Mouse (Mus musculus): ENCODE data around the gene Acer3. TPM values are rescaled to one million over a fixed set of nuclear protein-coding genes. Genes with fewer than 3 reads are reported as not detected.
"Not testable (repeated sequence)": the region's sequence is repeated elsewhere in the genome, so short reads cannot be mapped to it uniquely, and the experiment has no call there.

The Acer3 gene
- polyA plus RNA-seq, 1 experiment = 7.8 TPM

DNA sequence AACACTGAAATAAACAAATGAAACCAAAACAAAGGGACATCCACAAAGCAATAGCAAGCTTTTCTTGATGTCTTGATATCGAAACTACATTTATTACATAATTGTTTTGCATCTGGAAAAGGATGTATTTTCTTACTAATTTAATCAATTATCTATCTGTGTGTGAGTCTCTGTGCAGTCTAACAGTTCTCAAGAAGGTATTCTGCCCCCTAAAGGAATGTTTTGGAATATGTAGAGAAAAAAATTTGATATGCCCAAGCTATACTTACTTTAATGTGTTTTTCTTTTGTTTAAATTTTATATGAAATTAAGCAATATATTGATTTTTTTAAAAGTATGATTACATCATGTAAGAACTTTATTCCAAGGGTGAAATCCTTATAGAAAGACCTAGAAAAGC lies 130.4 kb downstream of the Acer3 start:
- no peak overlapping the region for H3K27ac ChIP-seq (replicated peaks; ENCODE audit: low read depth, low read length)
- no peak overlapping the region for H3K4me3 ChIP-seq (ENCODE audit: insufficient read depth, low read depth, low read length)
- H3K4me1 ChIP-seq (ENCODE audit: control insufficient read depth, insufficient read depth, insufficient read length, low read length) = peaks cover 7% of the 10 kb centered on the region; the same call in 1 of the 2 replicates

DNA sequence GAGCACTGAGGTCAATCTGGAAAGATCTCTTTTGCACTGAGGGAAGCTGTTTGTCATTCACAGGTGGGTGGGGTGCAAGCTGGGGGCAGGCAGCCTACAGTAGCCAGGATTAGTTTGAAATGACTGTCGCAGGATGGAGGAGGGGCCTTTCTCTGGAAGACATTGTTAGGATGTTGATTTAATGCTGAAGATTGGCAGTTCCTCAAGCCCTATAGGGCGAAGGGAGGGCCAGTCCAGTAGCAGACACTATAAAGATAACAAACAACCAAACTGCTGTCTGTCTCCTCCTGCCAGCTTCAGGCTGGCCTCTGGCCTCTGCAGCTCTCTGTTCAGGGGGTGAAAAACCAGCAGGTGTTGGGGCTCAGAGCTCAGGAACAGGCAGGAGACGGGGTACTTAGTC lies 131.3 kb downstream of the Acer3 start:
- no peak overlapping the region for H3K4me3 ChIP-seq (ENCODE audit: insufficient read depth, low read depth, low read length)
- no peak overlapping the region for H3K27ac ChIP-seq (replicated peaks; ENCODE audit: low read depth, low read length)
- peaks cover 11% of the 10 kb centered on the region; the same call in 1 of the 2 replicates for H3K4me1 ChIP-seq (ENCODE audit: control insufficient read depth, insufficient read depth, insufficient read length, low read length)

- Histone ChIP-seq H3K4me1 (ENCODE audit: control insufficient read depth, insufficient read depth, insufficient read length, low read length) (peaks cover 6% of the 10 kb centered on the region; the same call in 1 of the 2 replicates), H3K4me3 (ENCODE audit: insufficient read depth, low read depth, low read length) (no peak overlapping the region), H3K27ac (replicated peaks; ENCODE audit: low read depth, low read length) (no peak overlapping the region)
These were observed 132.3 kb downstream of the Acer3 start for GRCm38 (mm10) chr7:98188680-98189079.

- Histone ChIP-seq H3K4me1 (ENCODE audit: control insufficient read depth, insufficient read depth, insufficient read length, low read length) (peaks cover 3% of the 10 kb centered on the region; the same call in 1 of the 2 replicates), H3K27ac (replicated peaks; ENCODE audit: low read depth, low read length) (no peak overlapping the region)
These were observed 132.8 kb downstream of the Acer3 start for GRCm38 (mm10) chr7:98188238-98188637.

DNA sequence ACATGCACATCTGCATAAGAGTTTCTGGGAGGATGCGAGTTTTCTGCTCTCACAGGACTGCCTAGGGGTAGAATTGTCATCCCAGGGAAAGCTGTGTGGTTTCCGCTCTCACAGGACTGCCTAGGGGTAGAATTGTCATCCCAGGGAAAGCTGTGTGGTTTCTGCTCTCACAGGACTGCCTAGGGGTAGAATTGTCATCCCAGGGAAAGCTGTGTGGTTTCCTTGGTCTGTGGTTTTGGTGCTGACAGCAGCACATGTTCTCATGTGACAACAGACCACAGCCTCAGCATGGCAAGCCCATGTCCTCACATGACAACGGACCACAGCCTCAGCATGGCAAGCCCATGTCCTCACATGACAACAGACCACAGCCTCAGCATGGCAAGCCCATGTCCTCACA lies 133.7 kb downstream of the Acer3 start:
- not testable (repeated sequence) for H3K4me3 ChIP-seq (ENCODE audit: insufficient read depth, low read depth, low read length); H3K27ac ChIP-seq (replicated peaks; ENCODE audit: low read depth, low read length); H3K4me1 ChIP-seq (ENCODE audit: control insufficient read depth, insufficient read depth, insufficient read length, low read length)

More at GRCm38 (mm10) chr7:98188238-98188637, 132.8 kb downstream of the Acer3 start:
- H3K4me3 ChIP-seq (ENCODE audit: insufficient read depth, low read depth, low read length) = no peak overlapping the region

DNA sequence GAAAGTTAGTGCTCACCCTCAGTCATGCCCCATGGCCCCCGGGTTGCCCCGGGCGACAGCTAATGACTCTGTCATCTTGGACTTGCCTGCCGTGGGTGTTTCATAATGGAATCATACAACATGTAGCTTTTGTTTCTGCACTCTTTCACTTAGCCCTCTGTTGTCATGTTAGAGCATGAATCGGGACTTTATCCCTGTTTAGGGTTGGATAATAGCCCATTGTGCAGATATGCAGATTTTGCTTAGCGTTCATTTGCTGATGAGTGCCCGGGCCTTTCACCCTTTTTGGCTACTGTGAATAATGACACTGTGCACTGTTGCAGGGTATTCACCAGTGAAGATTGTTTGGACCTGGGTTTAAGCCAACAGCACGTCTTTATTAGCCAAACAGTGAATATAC lies 134.4 kb downstream of the Acer3 start:
- H3K4me1 ChIP-seq (ENCODE audit: control insufficient read depth, insufficient read depth, insufficient read length, low read length) = peaks cover 3% of the 10 kb centered on the region; the same call in 1 of the 2 replicates
- H3K4me3 ChIP-seq (ENCODE audit: insufficient read depth, low read depth, low read length) = no peak overlapping the region
- H3K27ac ChIP-seq (replicated peaks; ENCODE audit: low read depth, low read length) = no peak overlapping the region

- Histone ChIP-seq H3K4me3 (ENCODE audit: insufficient read depth, low read depth, low read length) (no peak overlapping the region), H3K27ac (replicated peaks; ENCODE audit: low read depth, low read length) (no peak overlapping the region), H3K4me1 (ENCODE audit: control insufficient read depth, insufficient read depth, insufficient read length, low read length) (peaks cover 3% of the 10 kb centered on the region; the same call in 1 of the 2 replicates)
These were observed 135.7 kb downstream of the Acer3 start for GRCm38 (mm10) chr7:98185326-98185725.

DNA sequence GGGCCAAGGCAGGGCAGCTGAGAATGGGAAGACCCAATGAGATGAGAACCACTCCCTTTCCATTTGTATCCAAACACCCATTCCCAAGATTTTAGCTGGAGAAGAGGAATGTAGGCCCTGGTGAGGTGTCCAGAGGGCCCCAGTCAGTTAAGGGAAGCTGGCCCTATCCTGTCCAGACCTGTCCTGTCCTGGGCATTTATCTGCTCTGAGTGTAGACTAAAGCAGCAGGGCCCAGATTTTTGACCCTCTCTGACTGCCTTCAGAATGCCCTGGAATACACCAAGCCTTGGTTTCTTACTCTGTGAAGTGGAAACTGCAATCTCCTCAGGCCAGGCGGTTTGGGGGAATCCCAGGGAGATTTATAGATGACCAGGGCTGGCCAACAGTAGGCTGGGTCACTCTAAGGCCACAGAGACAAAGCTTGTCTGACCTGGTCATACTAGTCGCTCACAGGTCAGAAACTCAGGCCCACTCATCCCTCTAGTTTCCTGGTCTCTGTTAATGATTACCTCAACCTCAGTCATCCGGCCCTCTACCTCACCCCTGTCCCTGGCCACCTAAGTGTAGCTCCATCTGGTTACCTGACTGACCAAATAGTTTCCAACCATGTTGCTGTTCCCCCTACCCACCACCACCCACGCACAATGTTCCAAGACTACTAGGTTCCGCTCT lies 142.3 kb downstream of the Acer3 start:
- Histone ChIP-seq H3K4me1 (ENCODE audit: control insufficient read depth, insufficient read depth, insufficient read length, low read length) (0 out of 2 replicates have a peak, but pooled peaks cover 2% of the 10 kb centered on the region), H3K4me3 (ENCODE audit: insufficient read depth, low read depth, low read length) (peak overlapping the region; percentile 85), H3K27ac (replicated peaks; ENCODE audit: low read depth, low read length) (peak overlapping the region; percentile 46)

- Histone ChIP-seq H3K4me1 (ENCODE audit: control insufficient read depth, insufficient read depth, insufficient read length, low read length) (0 out of 2 replicates have a peak, but pooled peaks cover 2% of the 10 kb centered on the region), H3K27ac (replicated peaks; ENCODE audit: low read depth, low read length) (peak within 1 kb of the TSS; percentile 46), H3K4me3 (ENCODE audit: insufficient read depth, low read depth, low read length) (peak within 1 kb of the TSS; percentile 85)
These were observed 143.0 kb downstream of the Acer3 start, which contains the start of gene Capn5 for GRCm38 (mm10) chr7:98177929-98178559. Gene Capn5 (minus strand): TSS chr7:98178274.

DNA sequence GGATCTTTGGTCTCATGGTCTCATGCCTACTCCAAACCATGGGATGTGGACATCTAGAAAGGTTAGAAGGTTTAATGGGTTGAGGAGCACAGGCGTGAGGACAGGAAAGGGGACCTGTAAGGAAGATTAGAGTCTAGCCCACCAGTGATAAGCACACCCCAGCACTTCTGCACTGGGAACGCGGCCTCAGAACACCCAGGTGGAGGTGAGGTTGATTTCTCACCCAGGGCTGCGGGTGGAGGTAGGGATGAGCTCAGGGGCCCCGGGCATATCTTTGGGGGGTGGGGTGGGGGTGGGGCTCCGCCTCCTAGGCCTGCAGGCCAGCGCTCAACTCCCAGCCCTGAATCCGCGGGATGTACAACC lies 143.5 kb downstream of the Acer3 start:
- Histone ChIP-seq H3K4me3 (ENCODE audit: insufficient read depth, low read depth, low read length) (peak overlapping the region; percentile 78), H3K27ac (replicated peaks; ENCODE audit: low read depth, low read length) (no peak overlapping the region)

GRCm38 (mm10) chr7:98177071-98177485 lies 143.9 kb downstream of the Acer3 start:
- Histone ChIP-seq H3K4me1 (ENCODE audit: control insufficient read depth, insufficient read depth, insufficient read length, low read length) (0 out of 2 replicates have a peak, but pooled peaks cover 2% of the 10 kb centered on the region), H3K27ac (replicated peaks; ENCODE audit: low read depth, low read length) (no peak overlapping the region), H3K4me3 (ENCODE audit: insufficient read depth, low read depth, low read length) (no peak overlapping the region; the same call in 1 of the 2 replicates)

More for the DNA sequence above, 143.5 kb downstream of the Acer3 start:
- H3K4me1 ChIP-seq (ENCODE audit: control insufficient read depth, insufficient read depth, insufficient read length, low read length) = 0 out of 2 replicates have a peak, but pooled peaks cover 2% of the 10 kb centered on the region

- Histone ChIP-seq H3K27ac (replicated peaks; ENCODE audit: low read depth, low read length) (no peak overlapping the region), H3K4me1 (ENCODE audit: control insufficient read depth, insufficient read depth, insufficient read length, low read length) (peaks cover 2% of the 10 kb centered on the region; the same call in 1 of the 2 replicates), H3K4me3 (ENCODE audit: insufficient read depth, low read depth, low read length) (no peak overlapping the region)
These were observed 144.5 kb downstream of the Acer3 start for GRCm38 (mm10) chr7:98176322-98177070.

- Histone ChIP-seq H3K4me3 (ENCODE audit: insufficient read depth, low read depth, low read length) (no peak overlapping the region), H3K27ac (replicated peaks; ENCODE audit: low read depth, low read length) (no peak overlapping the region), H3K4me1 (ENCODE audit: control insufficient read depth, insufficient read depth, insufficient read length, low read length) (peaks cover 2% of the 10 kb centered on the region; the same call in 1 of the 2 replicates)
These were observed 145.9 kb downstream of the Acer3 start for GRCm38 (mm10) chr7:98174883-98175755.

- no peak overlapping the region for H3K4me3 ChIP-seq (ENCODE audit: insufficient read depth, low read depth, low read length)
- H3K4me1 ChIP-seq (ENCODE audit: control insufficient read depth, insufficient read depth, insufficient read length, low read length) = peaks cover 2% of the 10 kb centered on the region; the same call in 1 of the 2 replicates
- H3K27ac ChIP-seq (replicated peaks; ENCODE audit: low read depth, low read length) = no peak overlapping the region
These were observed 147.6 kb downstream of the Acer3 start for GRCm38 (mm10) chr7:98173408-98173807.
